Mouse (Mus musculus) erythroblast, embryonic 14.5 days (primary cell): ENCODE measurements around the gene Hmox1. TPM values are rescaled to one million over a fixed set of nuclear protein-coding genes. Genes with fewer than 3 reads are reported as not detected.

ENCODE experiments used
- H3K27me3 ChIP-seq: 2 replicates; pipeline ENCODE4 v1.6.1; 2012; ENCODE audit warnings: inconsistent platforms; ENCODE audit not compliant: control insufficient read depth
- H3K36me3 ChIP-seq: 2 replicates; pipeline ENCODE4 v1.6.1; 2012; ENCODE audit warnings: mild to moderate bottlenecking, inconsistent platforms; ENCODE audit not compliant: control insufficient read depth
- H3K4me1 ChIP-seq: 2 replicates; pipeline ENCODE4 v1.6.1; 2012; ENCODE audit warnings: inconsistent platforms; ENCODE audit not compliant: control insufficient read depth
- H3K4me3 ChIP-seq: replicated peaks from 2 replicates; pipeline ENCODE3; 2012; ENCODE audit warnings: moderate library complexity, mild to moderate bottlenecking, inconsistent platforms
- H3K9me3 ChIP-seq: 2 replicates; pipeline ENCODE4 v1.6.1; 2012; ENCODE audit warnings: low read length, inconsistent platforms, mixed read lengths; ENCODE audit not compliant: control insufficient read depth
- GATA1 ChIP-seq: IDR thresholded peaks from 2 replicates; pipeline ENCODE4 v1.6.1; 2012; ENCODE audit warnings: low read length, inconsistent platforms, mixed read lengths
- TAL1 ChIP-seq: IDR thresholded peaks from 3 replicates; pipeline ENCODE4 v1.6.1; 2012; ENCODE audit warnings: low read length, inconsistent platforms, mixed read lengths
- polyA plus RNA-seq: library from polyadenylated mRNA; stranded (reverse); fragments of >175 nt; gene quantifications from 2 replicates; pipeline ENCODE4 v1.2.3, GENCODE M21; 2012

The Hmox1 gene
- polyA plus RNA-seq, 1 experiment: 3.0 TPM

GRCm38 (mm10) chr8:75086002-75086401 lies 7.4 kb upstream of the Hmox1 start:
- Histone ChIP-seq H3K27me3 (peaks cover 30% of the 10 kb centered on the region), H3K4me1 (peaks cover 64% of the 10 kb centered on the region), H3K4me3 (no peak overlapping the region), H3K9me3 (no peaks in the 10 kb centered on the region), H3K36me3 (no peaks in the 10 kb centered on the region)
- TF ChIP-seq GATA1: no peak
- no peak for TF ChIP-seq TAL1

- Histone ChIP-seq H3K4me1 (peaks cover 53% of the 10 kb centered on the region), H3K4me3 (no peak overlapping the region), H3K27me3 (peaks cover 33% of the 10 kb centered on the region), H3K9me3 (no peaks in the 10 kb centered on the region), H3K36me3 (no peaks in the 10 kb centered on the region)
- TF ChIP-seq GATA1 (no peak), TAL1 (no peak)
Measured at GRCm38 (mm10) chr8:75087127-75087526, 6.3 kb upstream of the Hmox1 start.

GRCm38 (mm10) chr8:75088989-75089881 lies 4.2 kb upstream of the Hmox1 start:
- Histone ChIP-seq H3K36me3 (no peaks in the 10 kb centered on the region), H3K9me3 (no peaks in the 10 kb centered on the region), H3K4me3 (no peak overlapping the region), H3K27me3 (peaks cover 54% of the 10 kb centered on the region), H3K4me1 (peaks cover 39% of the 10 kb centered on the region)
- TF ChIP-seq TAL1 (no peak), GATA1 (no peak)

- peaks cover 23% of the 10 kb centered on the region for H3K4me1 ChIP-seq
- no peaks in the 10 kb centered on the region for H3K9me3 ChIP-seq
- TF ChIP-seq TAL1 (no peak), GATA1 (no peak)
- H3K27me3 ChIP-seq: peaks cover 69% of the 10 kb centered on the region
- no peaks in the 10 kb centered on the region for H3K36me3 ChIP-seq
- no peak overlapping the region for H3K4me3 ChIP-seq
Measured at GRCm38 (mm10) chr8:75090781-75091365, 2.5 kb upstream of the Hmox1 start.

GRCm38 (mm10) chr8:75102956-75103355 lies 9.5 kb downstream of the Hmox1 start:
- Histone ChIP-seq H3K4me3 (no peak overlapping the region), H3K36me3 (no peaks in the 10 kb centered on the region), H3K27me3 (no peaks in the 10 kb centered on the region), H3K4me1 (peaks cover under 1% of the 10 kb centered on the region), H3K9me3 (no peaks in the 10 kb centered on the region)
- TF ChIP-seq GATA1 (no peak), TAL1 (no peak)

GRCm38 (mm10) chr8:75103376-75103878 lies 10.0 kb downstream of the Hmox1 start:
- no peaks in the 10 kb centered on the region for H3K27me3 ChIP-seq
- no peaks in the 10 kb centered on the region for H3K9me3 ChIP-seq
- H3K4me1 ChIP-seq: peaks cover 6% of the 10 kb centered on the region
- H3K4me3 ChIP-seq: no peak overlapping the region
- TF ChIP-seq GATA1 (no peak), TAL1 (no peak)
- H3K36me3 ChIP-seq: no peaks in the 10 kb centered on the region

GRCm38 (mm10) chr8:75108527-75109235 lies 15.3 kb downstream of the Hmox1 start:
- H3K36me3 ChIP-seq: peaks cover 41% of the 10 kb centered on the region
- H3K4me1 ChIP-seq: peaks cover 43% of the 10 kb centered on the region
- peak overlapping the region; percentile 91 for H3K4me3 ChIP-seq
- no peaks in the 10 kb centered on the region for H3K9me3 ChIP-seq
- H3K27me3 ChIP-seq: no peaks in the 10 kb centered on the region
- TF ChIP-seq GATA1: no peak
- TF ChIP-seq TAL1: no peak

GRCm38 (mm10) chr8:75109236-75109967 lies 16.0 kb downstream of the Hmox1 start, which contains the start of gene Mcm5:
Gene Mcm5, plus strand, starts transcription at chr8:75109569.
- Histone ChIP-seq H3K36me3 (peaks cover 48% of the 10 kb centered on the region), H3K27me3 (no peaks in the 10 kb centered on the region), H3K4me3 (peak within 1 kb of the TSS; percentile 91), H3K9me3 (no peaks in the 10 kb centered on the region), H3K4me1 (peaks cover 50% of the 10 kb centered on the region)
- TF ChIP-seq TAL1 (no peak), GATA1 (no peak)
